Mouse (Mus musculus) heart, adult 2 months (tissue): ENCODE results near the gene Tnik. TPM values are rescaled to one million over a fixed set of nuclear protein-coding genes. Genes with fewer than 3 reads are reported as not detected.
A peak's percentile ranks its signal among the peaks of the same experiment; 100 is the strongest.

Experiments
- DNase-seq, 2 experiments: peaks; one replicate each; pipeline ENCODE4 v3.0.0; 2021
- H3K27ac ChIP-seq: fragments of 200-600 bp; 2 replicates; pipeline ENCODE4 v1.8.1; 2022
- H3K27me3 ChIP-seq: fragments of 200-500 bp; 2 replicates; pipeline ENCODE4 v1.6.1; 2012; ENCODE audit warnings: mild to moderate bottlenecking, low read length, inconsistent platforms, mixed read lengths; ENCODE audit not compliant: control insufficient read depth, insufficient read depth
- H3K36me3 ChIP-seq: fragments of 200-500 bp; 2 replicates; pipeline ENCODE4 v1.6.1; 2012; ENCODE audit warnings: low read length, inconsistent platforms; ENCODE audit not compliant: control insufficient read depth, insufficient read depth
- H3K4me1 ChIP-seq: fragments of 200-500 bp; 2 replicates; pipeline ENCODE4 v1.6.1; 2011; ENCODE audit warnings: low read length; ENCODE audit not compliant: control insufficient read depth, insufficient read depth
- H3K4me3 ChIP-seq: fragments of 200-600 bp; 2 replicates; pipeline ENCODE4 v1.8.1; 2022
- H3K79me2 ChIP-seq: fragments of 200-500 bp; replicated peaks from 2 replicates; pipeline ENCODE4 v1.6.1; 2012; ENCODE audit warnings: mild to moderate bottlenecking, inconsistent platforms, low read length, moderate library complexity, mixed read lengths; ENCODE audit not compliant: control insufficient read depth, insufficient read depth
- H3K9ac ChIP-seq: fragments of 200-500 bp; 2 replicates; pipeline ENCODE4 v1.6.1; 2012; ENCODE audit warnings: low read depth, mild to moderate bottlenecking, control low read depth, inconsistent platforms, low read length, mixed read lengths
- CTCF ChIP-seq: fragments of 200-600 bp; IDR thresholded peaks from 2 replicates; pipeline ENCODE4 v1.8.1; 2022; ENCODE audit warnings: antibody characterized with exemption, mild to moderate bottlenecking, moderate library complexity
- EP300 ChIP-seq: fragments of 200-500 bp; IDR thresholded peaks from 2 replicates; pipeline ENCODE4 v1.6.1; 2011; ENCODE audit warnings: low read depth, low read length, control low read depth; ENCODE audit not compliant: insufficient read depth
- POLR2A ChIP-seq: fragments of 200-500 bp; IDR thresholded peaks from 2 replicates; pipeline ENCODE4 v1.6.1; 2011; ENCODE audit warnings: mild to moderate bottlenecking, low read depth, low read length, control low read depth; ENCODE audit not compliant: insufficient read depth
- WGBS: fragments of 180-500 bp; shearing (Covaris S2); methylation state at CpG from one replicate; pipeline ENCODE4 v1.1.7; 2018; 5-methylcytosine and 5-hydroxymethylcytosine counted together
- intact Hi-C: fragments of 180-260 bp; cut with DNase I; formaldehyde crosslinking; loops from one replicate; pipeline ENCODE4 v1.15.1; 2025
- polyA plus RNA-seq: library from polyadenylated mRNA; depleted of rRNA; stranded (reverse); fragments of >200 nt; gene quantifications from 2 replicates; pipeline ENCODE4 v1.2.3, GENCODE M21; 2012
- total RNA-seq, 2 experiments: library from RNA; stranded (reverse); gene quantifications; 2 replicates each; pipeline ENCODE4 v1.2.3; 2021

Tnik gene
- total and polyA plus RNA-seq, 3 experiments, result 6.6 to 29.8 (median 26.8) TPM

GRCm38 (mm10) chr3:28371583-28371982 lies 108.6 kb downstream of the Tnik start:
- intact Hi-C loops, result loop anchor here (5.0 kb wide), 1 partner anchor 36 kb away; no protein-coding TSS in a partner anchor
- Histone ChIP-seq H3K36me3 (peaks cover 6% of the 10 kb centered on the region), H3K4me3 (no peak overlapping the region), H3K27me3 (no peaks in the 10 kb centered on the region), H3K79me2 (no peaks in the 10 kb centered on the region), H3K27ac (peak overlapping the region; percentile 73), H3K9ac (no peak overlapping the region), H3K4me1 (peaks cover 6% of the 10 kb centered on the region)
- WGBS, result 45% methylated on average over 1 of the region's 1 CpGs
- TF ChIP-seq CTCF (no peak), EP300 (peak; percentile 85), POLR2A (no peak)
- peak; percentile 37 to 77 for DNase-seq

GRCm38 (mm10) chr3:28372459-28372858 lies 109.4 kb downstream of the Tnik start:
- intact Hi-C loops, result loop anchor here (5.0 kb wide), 1 partner anchor 35 kb away; no protein-coding TSS in a partner anchor
- Histone ChIP-seq H3K4me1 (peaks cover 6% of the 10 kb centered on the region), H3K27me3 (no peaks in the 10 kb centered on the region)

GRCm38 (mm10) chr3:28374738-28375510 lies 111.9 kb downstream of the Tnik start:
- no peaks in the 10 kb centered on the region for H3K27me3 ChIP-seq
- 81% methylated on average over 6 of the region's 6 CpGs for WGBS
- peaks cover 5% of the 10 kb centered on the region for H3K4me1 ChIP-seq
- peaks cover 6% of the 10 kb centered on the region for H3K36me3 ChIP-seq
- intact Hi-C loops, result loop anchor here (5.0 kb wide), 1 partner anchor 32 kb away; no protein-coding TSS in a partner anchor
- no peak for TF ChIP-seq POLR2A
- no peak for TF ChIP-seq CTCF
- TF ChIP-seq EP300, result no peak
- no peak overlapping the region for H3K27ac ChIP-seq
- H3K79me2 ChIP-seq, result no peaks in the 10 kb centered on the region
- no peak overlapping the region for H3K4me3 ChIP-seq
- DNase-seq, result no peak
- no peak overlapping the region for H3K9ac ChIP-seq

More at GRCm38 (mm10) chr3:28372459-28372858, 109.4 kb downstream of the Tnik start:
- no peaks in the 10 kb centered on the region for H3K79me2 ChIP-seq
- peaks cover 6% of the 10 kb centered on the region for H3K36me3 ChIP-seq
- no peak for DNase-seq
- peak overlapping the region; percentile 73 for H3K27ac ChIP-seq
- H3K4me3 ChIP-seq, result no peak overlapping the region
- TF ChIP-seq CTCF, result no peak
- TF ChIP-seq EP300, result no peak
- no peak for TF ChIP-seq POLR2A
- H3K9ac ChIP-seq, result no peak overlapping the region
- WGBS, result 88% methylated on average over 2 of the region's 2 CpGs

GRCm38 (mm10) chr3:28380224-28380623 lies 117.2 kb downstream of the Tnik start:
- Histone ChIP-seq H3K27ac (no peak overlapping the region), H3K4me3 (no peak overlapping the region), H3K36me3 (no peaks in the 10 kb centered on the region), H3K9ac (no peak overlapping the region), H3K4me1 (peaks cover 3% of the 10 kb centered on the region; the same call in 1 of the 2 replicates), H3K79me2 (no peaks in the 10 kb centered on the region), H3K27me3 (no peaks in the 10 kb centered on the region)
- WGBS, result 65% methylated on average over 2 of the region's 2 CpGs
- DNase-seq, result no peak
- TF ChIP-seq EP300, result no peak
- no peak for TF ChIP-seq POLR2A
- intact Hi-C loops, result no loop called here

GRCm38 (mm10) chr3:28383526-28384126 lies 120.6 kb downstream of the Tnik start:
- DNase-seq, result peak in 1 of 2 experiments; percentile 27
- Histone ChIP-seq H3K79me2 (no peaks in the 10 kb centered on the region), H3K36me3 (no peaks in the 10 kb centered on the region), H3K27ac (no peak overlapping the region), H3K27me3 (no peaks in the 10 kb centered on the region), H3K9ac (no peak overlapping the region), H3K4me1 (peaks cover 3% of the 10 kb centered on the region; the same call in 1 of the 2 replicates), H3K4me3 (no peak overlapping the region)
- 65% methylated on average over 11 of the region's 11 CpGs for whole genome bisulfite sequencing
- TF ChIP-seq POLR2A, result no peak
- no peak for TF ChIP-seq EP300
- no peak for TF ChIP-seq CTCF
- intact Hi-C loops, result no loop called here
